Mouse (Mus musculus): Measurements from ENCODE around the gene Cdkn2d.
"Not testable (repeated sequence)": the region's sequence is repeated elsewhere in the genome, so short reads cannot be mapped to it uniquely, and the experiment has no call there.

Gene Cdkn2d

DNA sequence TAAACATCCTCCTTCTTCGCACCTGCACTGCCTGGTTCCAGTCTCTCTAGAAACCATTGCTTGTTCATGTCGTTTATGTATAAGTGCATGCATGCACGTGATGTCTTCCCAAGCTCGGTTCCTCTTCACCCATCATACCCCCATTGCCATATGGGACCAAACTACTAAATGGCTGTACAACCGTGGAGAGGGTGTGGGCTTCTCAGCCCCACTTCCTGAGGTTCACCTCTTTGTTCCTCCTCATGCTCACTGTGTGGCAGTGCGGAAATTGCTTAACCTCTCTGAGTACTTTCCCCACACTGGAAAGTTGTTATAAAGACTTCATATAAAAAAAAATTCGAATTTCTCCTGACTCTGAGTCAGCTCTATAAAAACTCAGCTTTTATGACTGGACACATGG is 25.5 kb upstream of the Cdkn2d start:
- DNase-seq, result peak; percentile 54

DNA sequence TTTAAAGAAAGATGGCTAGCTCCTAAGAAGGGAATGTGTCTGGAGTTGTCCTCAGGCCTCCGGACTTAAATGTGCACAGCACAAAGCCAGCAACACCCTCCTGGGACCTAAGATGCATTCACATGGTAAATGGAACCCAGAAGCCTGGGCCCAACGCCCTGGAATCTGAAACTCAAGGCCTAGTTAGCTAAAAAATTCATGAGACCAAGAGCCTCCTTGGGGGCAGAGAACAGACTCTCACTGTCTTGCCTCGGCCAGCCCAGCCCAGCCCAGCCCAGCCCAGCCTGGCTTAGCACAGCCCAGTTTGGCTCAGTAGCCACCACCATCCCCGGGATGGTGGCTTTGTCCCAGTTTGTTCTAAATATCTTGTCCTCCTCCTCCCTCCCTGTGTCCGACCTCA is 24.2 kb upstream of the Cdkn2d start:
- no peak for DNase-seq

DNA sequence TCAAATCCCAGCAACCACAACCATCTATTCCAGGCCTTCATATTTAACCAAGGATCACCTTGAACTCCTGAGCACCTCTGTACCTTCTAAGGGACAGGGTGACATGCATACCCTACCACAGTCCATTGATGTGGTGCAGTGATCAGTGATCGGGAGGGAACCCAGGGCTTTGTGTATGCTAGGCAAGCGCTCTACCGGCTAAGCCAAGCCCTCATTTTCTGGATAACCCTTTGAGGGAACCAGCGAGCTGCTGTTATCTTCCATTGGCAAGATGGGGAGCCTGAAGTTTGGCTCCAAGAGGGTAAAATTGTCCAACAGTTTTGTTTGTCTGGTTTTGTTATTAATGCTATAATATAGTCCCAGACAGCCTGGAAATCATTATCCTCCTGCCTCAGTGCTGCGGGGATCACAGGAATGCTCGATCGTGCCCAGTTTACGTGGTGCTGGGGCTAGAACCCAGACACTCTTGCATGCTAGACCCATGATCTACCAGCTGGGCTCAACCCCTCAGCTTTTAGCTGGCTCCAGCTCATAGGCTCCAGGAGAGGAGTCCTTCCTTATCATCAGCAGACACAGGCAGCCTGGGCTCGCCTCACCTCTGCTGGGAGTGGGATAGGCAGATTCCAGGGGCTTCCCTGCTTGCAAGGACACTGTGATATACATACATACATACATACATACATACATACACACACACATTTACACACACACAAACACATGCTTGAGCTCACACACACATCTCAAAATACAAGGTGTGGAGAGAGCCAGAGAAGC is 23.3 kb upstream of the Cdkn2d start:
- no peak for DNase-seq

DNA sequence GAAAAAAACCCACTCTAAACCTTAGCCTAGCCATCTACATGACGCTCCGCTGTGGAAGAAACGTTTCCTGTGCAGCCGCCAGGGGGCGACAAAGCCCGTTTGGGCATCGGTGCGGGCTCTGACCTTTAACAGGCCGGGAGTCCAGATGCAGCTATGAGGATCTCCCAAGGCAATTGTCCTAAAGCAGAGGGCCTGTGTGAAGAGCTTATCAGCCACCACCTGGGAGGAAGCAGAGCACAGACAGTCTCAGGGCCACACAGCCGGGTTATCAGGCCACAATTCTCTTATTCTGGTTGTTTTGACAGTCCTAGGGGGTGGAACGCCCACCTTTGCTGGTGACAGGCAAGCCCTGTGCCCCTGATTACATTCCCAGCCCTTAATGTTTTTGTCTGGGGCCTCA is 22.2 kb upstream of the Cdkn2d start:
- peak; percentile 97 for DNase-seq

DNA sequence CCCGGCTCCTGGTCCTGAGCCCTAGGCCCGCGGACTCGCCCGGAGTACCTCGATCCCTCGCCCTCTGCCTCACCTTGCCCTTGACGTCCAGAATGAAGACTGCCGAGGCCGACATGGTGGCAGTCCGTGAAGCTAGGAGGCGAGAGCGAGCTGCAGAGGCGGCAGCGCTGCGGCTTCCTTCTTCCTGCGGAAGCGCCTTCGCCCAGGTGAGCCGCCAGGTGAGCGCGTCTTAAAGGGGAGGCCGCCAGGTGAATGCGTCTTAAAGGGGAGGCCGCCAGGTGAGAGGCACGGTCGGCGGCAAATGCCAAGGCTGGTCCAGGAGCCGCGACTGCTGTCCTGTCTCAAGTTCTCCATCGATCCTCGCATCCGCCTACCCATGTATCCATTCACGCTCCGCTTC is 20.9 kb upstream of the Cdkn2d start, which contains the start of gene Ap1m2:
Gene Ap1m2, minus strand, starts transcription at position 204 of the 400 bp plus-strand sequence.
- DNase-seq, result peak; percentile 45

DNA sequence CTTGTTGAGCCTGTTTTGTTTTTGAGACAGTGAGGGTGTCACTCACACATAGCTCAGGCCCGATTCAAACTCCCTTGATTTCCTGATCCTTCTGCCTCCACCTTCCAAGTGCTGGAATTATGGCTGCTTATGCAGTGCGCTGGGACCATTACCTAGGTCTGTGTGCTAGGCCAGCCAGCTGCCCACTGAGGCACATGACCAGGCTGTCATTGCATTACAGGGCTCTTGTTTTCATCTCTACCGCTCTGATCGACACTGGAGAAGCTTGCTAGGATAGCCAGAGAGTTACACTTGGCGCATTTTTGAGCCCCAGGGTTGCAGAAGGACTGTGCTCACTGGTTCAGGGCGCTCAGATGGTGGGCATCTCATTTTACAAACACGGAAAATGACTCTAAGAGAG is 20.5 kb upstream of the Cdkn2d start:
- DNase-seq, result no peak

DNA sequence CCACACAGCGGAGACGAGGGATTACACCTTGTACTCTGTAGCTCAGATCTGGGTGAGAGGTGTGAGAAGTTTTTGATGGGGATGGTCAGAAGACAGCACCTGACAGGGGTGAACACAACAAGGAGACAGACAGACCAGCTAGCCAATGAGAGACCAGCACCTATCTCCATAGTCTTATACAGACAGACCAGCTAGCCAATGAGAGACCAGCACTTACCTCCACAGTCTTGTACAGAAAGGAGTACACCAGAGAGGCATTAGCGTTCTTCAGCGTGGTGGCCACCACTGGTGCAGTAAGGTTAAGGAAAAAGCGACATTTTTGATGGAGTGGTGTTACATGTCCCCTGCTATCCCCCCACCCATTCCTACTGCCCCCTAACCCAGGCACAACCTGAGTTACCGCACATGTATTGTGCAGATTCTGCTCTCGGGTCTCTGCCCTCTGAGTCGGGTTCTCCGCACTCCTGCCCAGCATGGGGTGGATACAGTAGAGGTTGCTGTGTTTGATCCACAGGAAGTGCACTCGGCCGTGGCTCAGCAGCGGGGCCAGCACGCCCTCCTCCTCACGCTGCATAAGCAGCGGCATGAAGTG is 18.0 kb upstream of the Cdkn2d start:
- no peak for DNase-seq

DNA sequence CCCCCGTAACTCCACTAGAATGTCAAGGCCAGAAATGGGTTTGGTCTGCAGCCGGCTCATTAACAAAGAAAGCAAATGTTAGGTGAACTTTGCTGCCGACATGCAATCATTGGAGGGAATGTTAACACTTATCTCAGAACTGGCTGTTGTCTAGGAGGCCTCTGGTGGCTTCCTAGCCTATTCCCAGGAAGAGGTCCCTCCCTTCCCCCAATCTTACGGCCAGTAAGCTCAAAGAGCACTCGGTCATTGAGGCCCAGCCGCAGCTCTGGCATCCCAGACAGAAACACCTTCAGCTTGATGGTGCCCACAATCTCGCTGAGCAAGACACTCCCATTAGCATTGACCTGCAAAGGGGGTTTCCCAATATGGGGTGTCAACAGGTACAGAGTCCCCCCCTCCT is 13.9 kb upstream of the Cdkn2d start:
- no peak for DNase-seq

DNA sequence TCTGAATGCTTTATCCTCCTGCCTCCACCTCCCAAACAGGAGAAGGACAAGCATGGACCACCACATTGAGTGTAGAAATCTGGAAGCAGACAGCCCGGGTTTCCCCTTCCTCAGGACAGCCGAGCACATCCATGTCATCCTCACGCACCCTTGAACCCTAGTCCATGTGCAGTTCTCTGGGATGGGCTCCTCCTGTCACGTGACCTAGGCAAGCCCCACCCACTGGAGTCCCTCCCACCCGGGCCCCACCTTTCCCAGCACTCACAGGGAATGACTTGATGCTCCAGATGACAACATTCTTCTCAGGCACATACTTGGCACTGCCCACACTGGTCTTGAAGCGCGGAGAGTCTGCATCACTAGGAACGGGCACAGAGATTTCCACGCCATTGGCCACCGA is 7.8 kb upstream of the Cdkn2d start:
- no peak for DNase-seq

DNA sequence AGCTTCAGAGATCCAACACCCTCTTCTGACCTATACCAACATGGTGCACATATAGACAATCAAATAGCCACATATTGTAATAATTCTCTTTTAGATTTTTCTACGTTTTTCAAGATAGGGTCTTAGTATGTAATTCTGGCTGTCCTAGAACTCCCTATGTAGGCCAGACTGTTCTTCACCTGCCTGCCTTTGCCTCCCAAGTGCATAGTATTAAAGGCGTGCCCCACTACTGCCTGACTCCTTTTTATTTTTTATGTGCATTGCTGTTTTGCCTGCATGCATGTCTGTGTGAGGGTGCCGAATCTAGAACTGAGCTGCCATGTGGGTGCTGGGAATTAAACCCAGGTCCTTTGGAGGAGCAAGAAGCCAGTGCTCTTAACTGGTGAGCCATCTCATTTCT is 1.1 kb upstream of the Cdkn2d start:
- no peak for DNase-seq

DNA sequence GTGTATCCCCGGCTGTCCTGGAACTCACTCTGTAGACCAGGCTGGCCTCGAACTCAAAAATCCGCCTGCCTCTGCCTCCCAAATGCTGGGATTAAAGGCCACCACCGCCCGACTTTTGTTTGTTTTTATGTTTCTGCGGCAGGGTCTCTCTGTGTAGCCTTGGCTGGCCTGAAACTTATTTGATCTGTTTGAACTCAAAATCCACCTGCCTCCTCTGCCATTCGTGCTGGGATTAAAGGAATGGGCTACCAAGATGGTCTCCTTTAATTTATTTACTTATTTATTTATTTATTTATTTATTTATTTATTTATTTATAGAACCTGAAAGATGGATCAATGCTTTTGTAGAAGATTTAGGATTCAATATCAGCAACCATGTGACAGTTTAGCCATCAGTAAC is 661 bp upstream of the Cdkn2d start:
- not testable (repeated sequence) for DNase-seq

DNA sequence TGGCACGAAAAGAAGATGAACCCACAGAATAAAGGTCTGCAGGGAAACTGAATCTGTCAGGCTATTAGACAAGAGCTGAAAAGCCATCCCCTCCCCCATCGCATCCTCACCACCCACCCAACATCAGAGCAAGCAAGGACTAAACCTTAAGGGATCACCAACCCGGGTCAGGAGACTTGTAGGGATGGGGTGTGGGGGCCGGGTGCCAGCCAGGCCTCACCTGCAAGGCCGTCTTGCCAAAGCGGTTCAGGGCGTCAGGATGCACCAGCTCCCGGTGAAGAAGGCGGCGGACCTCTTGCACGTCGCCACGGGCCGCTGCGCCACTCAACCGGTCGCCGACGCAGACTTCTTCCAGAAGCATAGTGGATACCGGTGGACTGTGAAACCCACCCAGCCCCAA is 618 bp downstream of the Cdkn2d start:
- no peak for DNase-seq

DNA sequence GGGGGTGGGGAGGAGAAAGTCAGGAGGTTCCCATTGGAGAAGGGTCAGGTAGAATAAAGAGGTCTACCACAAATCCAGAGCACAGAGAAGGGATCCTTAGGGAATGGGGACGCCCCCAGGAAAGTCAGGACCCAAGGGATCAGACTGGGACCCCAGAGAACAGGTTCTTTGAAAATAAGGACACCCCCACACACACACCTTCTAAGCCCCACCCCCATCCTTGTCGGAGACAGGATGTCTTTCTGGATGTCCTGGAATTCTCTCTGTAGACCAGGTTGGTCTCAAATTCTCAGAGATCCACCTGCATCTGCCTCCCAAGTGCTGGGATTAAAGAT is 1.9 kb downstream of the Cdkn2d start:
- DNase-seq, result no peak

DNA sequence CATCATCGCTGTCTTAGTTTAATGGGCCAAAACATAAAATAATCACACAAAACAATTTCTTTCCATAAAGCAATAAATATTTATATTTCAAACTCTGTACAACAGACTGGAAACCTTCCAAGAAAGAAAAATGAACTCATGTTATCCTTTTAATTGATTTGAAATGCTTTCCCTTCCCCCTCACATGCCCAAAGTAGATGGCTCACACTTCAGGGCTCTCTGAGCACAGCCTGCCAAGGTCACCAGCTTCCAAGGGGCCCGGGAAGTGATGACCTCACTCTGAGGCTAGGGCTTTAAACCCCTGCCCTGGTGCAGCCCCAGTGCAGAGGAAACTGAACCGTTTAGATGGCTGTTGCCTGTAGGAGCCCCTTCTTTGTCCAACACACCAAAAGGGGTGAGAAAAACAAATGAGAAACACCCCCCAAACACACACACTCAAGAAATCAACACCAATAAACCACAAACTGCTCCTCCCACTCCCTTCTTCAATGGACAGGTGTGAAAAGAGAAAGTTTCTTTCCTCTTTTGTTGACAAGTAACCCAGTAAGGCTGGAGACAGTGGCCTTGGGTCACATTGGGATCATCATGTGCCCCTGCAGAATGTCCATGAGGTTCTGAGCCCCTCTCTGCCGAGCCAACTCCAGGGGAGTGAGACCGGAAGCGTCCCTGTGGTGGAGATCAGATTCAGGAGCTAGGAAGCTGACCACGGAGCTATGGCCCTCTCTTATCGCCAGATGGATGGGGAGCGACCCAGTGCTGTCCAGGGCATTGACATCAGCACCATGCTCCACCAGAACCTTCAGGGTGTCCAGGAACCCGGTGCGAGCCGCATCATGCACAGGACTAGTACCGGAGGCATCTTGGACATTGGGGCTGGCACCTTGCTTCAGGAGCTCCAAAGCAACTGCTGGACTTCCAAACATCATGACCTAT is 2.5 kb downstream of the Cdkn2d start:
- DNase-seq, result peak; percentile 69

DNA sequence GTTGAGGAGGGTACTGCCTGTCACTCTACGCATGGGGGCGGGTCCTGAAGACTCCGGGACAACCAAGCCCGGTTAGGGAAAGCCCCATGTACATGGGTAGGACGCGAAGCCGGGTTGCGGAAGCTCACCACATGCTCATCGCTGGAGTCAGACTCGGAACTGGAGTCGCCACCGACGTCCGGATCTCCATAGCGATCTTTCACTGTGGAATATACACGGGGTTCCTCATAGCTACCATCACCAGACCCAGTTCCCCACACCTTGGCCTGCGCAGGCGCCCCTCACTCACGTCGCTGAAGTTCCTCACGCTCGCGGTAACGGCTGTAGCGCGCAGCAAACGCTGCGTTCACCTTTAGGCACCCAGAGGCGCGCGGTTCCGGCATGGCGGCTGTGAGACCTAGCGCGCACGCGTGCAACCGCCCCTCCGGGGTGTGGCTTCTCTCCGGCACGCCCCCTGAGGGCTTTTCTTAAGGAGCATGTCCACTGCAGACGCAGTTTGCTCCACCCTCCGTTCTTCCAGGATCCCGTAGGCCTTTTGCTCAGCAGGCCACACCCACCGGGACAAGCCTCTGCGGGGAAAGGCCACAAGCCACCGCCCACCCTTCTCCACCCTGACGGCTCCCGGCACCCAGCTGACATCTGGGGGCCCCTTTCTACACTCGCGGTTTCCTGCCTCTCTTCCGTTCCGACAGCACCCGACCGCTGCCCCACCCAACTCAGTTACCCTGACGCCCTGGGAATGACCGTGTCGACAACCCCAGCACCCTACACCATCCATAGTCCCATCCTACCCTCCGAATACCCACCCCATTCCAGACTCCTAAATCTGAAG is 3.4 kb downstream of the Cdkn2d start, which contains the start of gene Kri1:
Gene Kri1, minus strand, starts transcription at position 399 of the 832 bp plus-strand sequence.
- DNase-seq, result peak; percentile 98

DNA sequence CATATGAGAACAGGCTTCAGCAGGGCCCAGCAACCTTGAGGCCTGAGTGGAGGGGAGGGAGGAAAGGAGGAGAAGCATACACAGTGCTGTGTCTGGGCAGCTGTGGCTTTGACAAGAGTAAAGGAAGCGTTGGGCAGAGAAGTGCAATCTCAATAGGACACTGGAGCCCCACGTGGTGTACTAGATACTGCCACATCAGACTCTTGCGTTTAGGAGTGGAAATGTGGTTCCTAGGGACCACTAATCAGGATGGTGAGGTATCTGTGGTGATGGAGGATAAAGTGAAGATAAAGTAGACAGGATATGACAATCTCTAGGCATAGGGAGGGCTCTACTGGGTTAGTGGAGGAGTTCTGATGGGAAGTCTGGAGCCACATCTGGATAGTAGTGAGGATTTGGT is 4.5 kb downstream of the Cdkn2d start:
- no peak for DNase-seq

DNA sequence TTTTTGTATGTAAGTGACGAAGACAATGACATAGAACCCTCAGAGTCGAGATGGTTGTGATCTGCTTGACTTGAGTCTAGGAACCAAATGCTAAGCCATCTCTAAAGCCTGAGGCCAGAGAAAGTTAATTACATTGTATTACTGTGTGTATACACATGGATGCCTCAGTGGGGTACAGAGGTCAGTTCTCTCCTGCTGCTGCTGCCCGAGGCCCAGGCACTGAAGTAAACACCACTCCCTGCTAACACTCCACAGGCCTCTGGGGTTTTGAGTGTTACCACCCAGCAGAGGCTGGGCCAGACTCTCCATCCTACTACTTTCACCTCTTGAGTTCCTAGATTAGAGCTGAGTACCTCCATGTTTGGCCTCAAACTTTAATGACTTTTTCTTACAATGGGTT is 7.2 kb downstream of the Cdkn2d start:
- DNase-seq, result no peak

DNA sequence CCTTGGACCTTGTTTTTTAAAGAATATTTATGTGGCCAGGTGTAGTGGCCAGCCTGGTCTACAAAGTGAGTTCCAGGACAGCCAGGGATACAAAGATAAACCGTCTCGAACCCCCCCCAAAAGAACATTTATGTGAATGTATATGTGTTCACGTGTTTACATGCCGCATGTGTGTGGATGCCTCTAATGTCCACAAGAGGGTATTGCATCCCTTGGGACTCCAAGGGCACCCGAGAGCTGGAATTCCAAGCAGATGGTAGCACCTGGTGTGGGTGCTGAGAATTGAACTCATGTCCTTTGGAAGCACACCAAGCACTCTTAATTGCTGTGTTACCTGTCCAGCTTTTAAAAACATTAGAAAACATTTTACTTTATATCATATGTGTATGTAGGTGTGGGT is 7.6 kb downstream of the Cdkn2d start:
- DNase-seq, result no peak

DNA sequence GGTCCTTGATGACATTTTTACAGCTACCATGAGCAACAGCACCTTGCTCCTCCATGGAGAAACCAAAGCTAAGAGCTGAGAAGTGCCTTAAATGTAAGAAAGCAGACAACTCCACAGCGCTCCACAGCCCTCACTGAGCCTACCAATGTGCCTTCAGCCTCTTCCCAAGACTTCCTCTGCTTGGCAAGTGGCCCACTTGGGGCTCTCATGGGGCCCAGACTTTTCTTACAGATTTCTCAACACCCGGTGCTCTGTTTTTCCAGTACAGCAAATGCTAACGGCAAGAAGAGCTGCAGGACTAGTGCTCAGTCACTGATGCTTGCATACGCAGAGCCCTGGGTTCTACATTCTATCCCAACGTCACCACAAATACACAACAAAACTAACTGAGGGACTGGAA is 13.4 kb downstream of the Cdkn2d start:
- no peak for DNase-seq

DNA sequence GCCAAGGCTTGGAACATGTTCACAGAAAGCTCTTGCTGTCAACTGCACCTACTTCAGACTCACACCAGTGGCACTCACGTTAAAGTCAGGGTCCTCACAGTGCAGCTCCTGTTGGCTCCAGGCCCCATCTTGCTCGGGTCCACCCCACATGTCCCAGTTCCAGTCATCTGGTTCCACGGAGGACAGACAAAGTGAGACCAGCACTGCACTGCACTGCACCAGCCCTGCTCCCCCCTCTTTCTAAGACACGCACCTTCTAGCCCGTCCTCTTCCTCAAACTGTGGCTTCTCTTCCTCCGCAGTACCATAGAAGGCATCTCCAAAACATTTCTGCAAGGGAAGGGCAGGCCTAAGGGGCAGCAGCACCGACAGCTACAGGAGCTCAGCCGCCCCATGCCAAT is 14.9 kb downstream of the Cdkn2d start:
- no peak for DNase-seq

DNA sequence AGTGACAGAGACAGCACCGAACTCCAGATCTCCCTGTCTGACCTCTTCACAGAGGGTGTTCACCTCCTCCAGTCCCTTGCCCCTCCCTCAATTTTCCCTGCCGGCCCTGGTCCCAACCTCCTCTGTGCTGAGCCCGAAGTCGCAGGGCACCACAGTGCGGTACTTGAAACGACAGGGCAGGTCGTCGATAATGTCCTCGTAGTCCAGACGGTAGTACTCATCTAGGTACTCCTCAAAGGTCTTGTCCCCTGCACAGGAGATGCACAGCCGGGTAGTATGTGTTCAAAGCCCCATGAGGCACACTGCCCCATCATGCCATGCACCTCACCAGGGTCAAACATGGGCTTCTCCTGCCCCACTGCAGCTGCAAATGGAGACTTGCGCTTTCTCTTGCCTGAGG is 15.5 kb downstream of the Cdkn2d start:
- DNase-seq, result no peak

DNA sequence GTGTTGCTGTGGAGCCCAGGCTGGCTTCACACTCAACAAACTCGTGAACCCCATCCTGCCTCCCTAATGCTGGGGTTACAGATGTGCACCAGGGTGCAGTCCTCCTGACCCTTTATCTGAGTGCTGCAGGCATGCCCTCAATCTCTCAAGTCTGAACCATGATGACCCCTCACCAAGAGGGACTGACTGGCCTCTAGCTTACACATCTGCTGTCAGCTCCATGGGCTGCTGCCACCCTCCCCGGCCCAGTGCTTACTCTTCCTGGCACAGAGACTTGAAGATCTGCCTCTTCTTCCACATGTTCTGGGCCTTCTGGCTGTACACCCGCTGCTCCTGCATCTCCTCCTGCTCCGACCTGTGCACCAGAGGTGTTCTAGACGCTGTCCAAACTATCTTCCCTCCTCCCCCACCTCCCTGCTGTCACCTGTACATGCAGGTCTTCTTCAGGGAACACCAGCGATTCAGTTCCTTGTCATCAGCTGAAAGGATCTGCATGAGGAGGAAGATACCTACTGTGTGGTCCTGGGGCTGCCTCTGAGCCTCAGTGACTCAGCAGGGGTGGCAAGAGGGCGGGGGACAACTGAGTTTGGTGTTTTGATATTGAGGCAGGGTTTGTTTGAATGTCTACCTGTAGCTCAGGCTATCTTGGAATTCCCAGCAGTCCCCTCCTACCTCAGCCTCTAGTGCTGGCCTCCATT is 16.0 kb downstream of the Cdkn2d start:
- no peak for DNase-seq

Measured in thymus, postnatal 4 days (tissue).